In the genomic region with DNA sequence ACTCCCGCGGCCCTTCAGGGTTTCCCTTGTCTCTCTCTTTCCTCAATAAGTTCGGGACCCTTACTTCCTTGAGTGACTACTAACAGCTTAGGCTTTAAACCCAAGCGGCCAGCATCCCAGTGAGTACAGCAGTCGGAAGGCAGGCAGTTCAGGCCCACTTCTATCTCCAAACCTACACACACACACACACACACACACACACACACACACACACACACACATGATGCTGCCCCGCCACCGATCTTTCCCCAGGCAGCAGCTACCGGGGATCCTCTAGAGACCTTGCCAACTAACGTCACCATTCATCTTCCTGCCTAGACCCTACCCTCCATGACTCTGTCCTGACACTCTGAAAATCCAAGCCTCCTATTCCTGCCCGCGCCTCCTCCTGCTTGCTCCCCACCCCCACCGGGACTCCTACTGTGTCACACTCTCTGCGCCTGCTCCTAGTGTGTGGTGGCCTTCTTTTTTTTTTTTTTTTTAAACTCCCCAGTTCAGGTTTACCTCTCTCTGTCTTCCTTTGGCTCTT, we compare ENCODE assay signal across 8 mouse cellular contexts. TPM values are rescaled to one million over a fixed set of nuclear protein-coding genes. Genes with fewer than 3 reads are reported as not detected.
DNase-seq lines count a peak whose midpoint lies in the region; ATAC-seq and TF ChIP-seq lines count a peak whose summit lies in the region.

No protein-coding gene starts in this region.

- TF ChIP-seq POLR2A in spleen, adult 2 months (IDR thresholded peaks at IDR 0.05; ENCODE audit: low read depth, low read length), result no peak

- no peaks in the 10 kb centered on the region for H3K9me3 ChIP-seq in intestine, embryonic 16.5 days (ENCODE audit: control insufficient read depth, low read length)
- no peaks in the 10 kb centered on the region for H3K9me3 ChIP-seq in liver, embryonic 13.5 days (replicated peaks)
- H3K9me3 ChIP-seq in neural tube, embryonic 12.5 days, result no peaks in the 10 kb centered on the region

- H3K9ac ChIP-seq in intestine, embryonic 16.5 days (ENCODE audit: low read depth, low read length), result peak overlapping the region; percentile 94
- peak overlapping the region; percentile 93 for H3K9ac ChIP-seq in liver, embryonic 13.5 days
- H3K9ac ChIP-seq in neural tube, embryonic 12.5 days, result peak overlapping the region; percentile 79

- DNase-seq in spleen, adult 2 months (ENCODE audit: low read depth in 1 of 2, low spot score in 2 of 2), result peak in 1 of 2 experiments; percentile 18
- no peak for DNase-seq in spleen, postnatal 36 days (ENCODE audit: low spot score in 2 of 2)
- peak; percentile 62 to 64 for DNase-seq in cerebellum, adult 18-20 months
- peak; percentile 78 for DNase-seq in gastrocnemius, adult 2 months
- peak; percentile 48 for DNase-seq in liver, embryonic 13.5 days

- peak overlapping the region; percentile 78 for H3K4me3 ChIP-seq in spleen, adult 2 months (ENCODE audit: extremely low read depth, insufficient read depth, insufficient read length)
- H3K4me3 ChIP-seq in gastrocnemius, adult 2 months, result peak overlapping the region; percentile 91
- peak overlapping the region; percentile 82 for H3K4me3 ChIP-seq in intestine, embryonic 16.5 days (ENCODE audit: low read length)
- peak overlapping the region; percentile 87 for H3K4me3 ChIP-seq in liver, embryonic 13.5 days (replicated peaks)
- peak overlapping the region; percentile 77 for H3K4me3 ChIP-seq in neural tube, embryonic 12.5 days

- H3K27ac ChIP-seq in spleen, adult 2 months (ENCODE audit: insufficient read depth, low read length), result peak overlapping the region; percentile 93
- peak overlapping the region; percentile 98 for H3K27ac ChIP-seq in gastrocnemius, adult 2 months
- H3K27ac ChIP-seq in intestine, embryonic 16.5 days (ENCODE audit: low read length), result peak overlapping the region; percentile 99
- peak overlapping the region; percentile 93 for H3K27ac ChIP-seq in liver, embryonic 13.5 days
- no peak overlapping the region for H3K27ac ChIP-seq in neural tube, embryonic 12.5 days

- peak overlapping the region; percentile 63 for H3K4me2 ChIP-seq in intestine, embryonic 16.5 days (ENCODE audit: low read depth, low read length)
- H3K4me2 ChIP-seq in liver, embryonic 13.5 days, result peak overlapping the region; percentile 81
- peak overlapping the region; percentile 63 for H3K4me2 ChIP-seq in neural tube, embryonic 12.5 days (replicated peaks)

- peaks cover 9% of the 10 kb centered on the region for H3K4me1 ChIP-seq in spleen, adult 2 months (ENCODE audit: control insufficient read depth, insufficient read depth, insufficient read length)
- H3K4me1 ChIP-seq in intestine, embryonic 16.5 days (ENCODE audit: control insufficient read depth, insufficient read depth, low read length), result peaks cover 36% of the 10 kb centered on the region
- H3K4me1 ChIP-seq in liver, embryonic 13.5 days (replicated peaks), result peaks cover 83% of the 10 kb centered on the region
- H3K4me1 ChIP-seq in neural tube, embryonic 12.5 days, result peaks cover 24% of the 10 kb centered on the region

- peaks cover 7% of the 10 kb centered on the region for H3K36me3 ChIP-seq in spleen, adult 2 months (ENCODE audit: control insufficient read depth, insufficient read depth, low read length)
- 0 out of 2 replicates have a peak, but pooled peaks cover 3% of the 10 kb centered on the region for H3K36me3 ChIP-seq in intestine, embryonic 16.5 days (ENCODE audit: control insufficient read depth, insufficient read depth, low read length)
- peaks cover 15% of the 10 kb centered on the region for H3K36me3 ChIP-seq in liver, embryonic 13.5 days
- H3K36me3 ChIP-seq in neural tube, embryonic 12.5 days, result no peaks in the 10 kb centered on the region

- ATAC-seq in intestine, embryonic 16.5 days, result no peak
- no peak for ATAC-seq in liver, embryonic 13.5 days (ENCODE audit: low read depth)
- ATAC-seq in neural tube, embryonic 12.5 days (ENCODE audit: low FRiP score, low read depth), result peak; percentile 2; the same call in 1 of the 2 replicates
- ATAC-seq in monocyte, adult 5-6 weeks (replicated peaks; ENCODE audit: insufficient number of reproducible peaks, low FRiP score, low TSS enrichment, poor library complexity, severe bottlenecking), result no peak

- intact Hi-C loops in gastrocnemius, adult 2 months (cut with DNase I), result no loop called here

- no peak for TF ChIP-seq CTCF in spleen, adult 2 months (IDR thresholded peaks at IDR 0.05; ENCODE audit: extremely low read depth, insufficient read depth, insufficient read length, insufficient replicate concordance)
- TF ChIP-seq CTCF in gastrocnemius, adult 2 months (IDR thresholded peaks at IDR 0.05), result no peak

- WGBS in spleen, adult 2 months, result 9% methylated on average over 13 of the region's 13 CpGs
- WGBS in intestine, embryonic 16.5 days, result 2% methylated on average over 13 of the region's 13 CpGs
- 2% methylated on average over 13 of the region's 13 CpGs for WGBS in liver, embryonic 13.5 days (ENCODE audit: insufficient replicate concordance)
- under 1% methylated on average over 13 of the region's 13 CpGs for WGBS in neural tube, embryonic 12.5 days

- no peaks in the 10 kb centered on the region for H3K27me3 ChIP-seq in spleen, adult 2 months (ENCODE audit: control insufficient read depth, insufficient read depth, low read length)
- no peaks in the 10 kb centered on the region for H3K27me3 ChIP-seq in intestine, embryonic 16.5 days (replicated peaks; ENCODE audit: control insufficient read depth, insufficient read depth, low read length)
- no peaks in the 10 kb centered on the region for H3K27me3 ChIP-seq in liver, embryonic 13.5 days
- no peaks in the 10 kb centered on the region for H3K27me3 ChIP-seq in neural tube, embryonic 12.5 days (replicated peaks)

RNA-seq across cellular contexts. Expression of a gene that starts 1.1 kb away (rescaled TPM):
- polyA plus RNA-seq in spleen, adult 2 months (2012; rRNA removed), result 21.9 and 33.0 TPM in 2 replicates
- 1 to 10 TPM; 5.5 to 9.1 TPM for total RNA-seq in gastrocnemius, adult 2 months (2021)
- polyA plus RNA-seq in intestine, embryonic 16.5 days (2015; fragmentation: Nextera tagmentation; extraction: Ambion mirVana), result 40.9 and 43.4 TPM in 2 replicates
- 20.7 and 21.7 TPM in 2 replicates for polyA plus RNA-seq in liver, embryonic 13.5 days (2015; fragmentation: Nextera tagmentation; extraction: Ambion mirVana)
- polyA plus RNA-seq in neural tube, embryonic 12.5 days (2016; fragmentation: Nextera tagmentation; extraction: Ambion mirVana), result 14.6 and 14.8 TPM in 2 replicates
- total RNA-seq in monocyte, adult 5-6 weeks (2017), result 14.4 to 44.5 TPM (median 30.3 TPM) in 3 replicates

RNA-seq across cellular contexts. Expression of a gene that starts 11.3 kb away (rescaled TPM):
- 0.68 and 0.72 TPM in 2 replicates for polyA plus RNA-seq in spleen, adult 2 months (2012; rRNA removed)
- 1 to 10 TPM; 3.1 to 4.1 TPM for total RNA-seq in gastrocnemius, adult 2 months (2021)
- polyA plus RNA-seq in intestine, embryonic 16.5 days (2015; fragmentation: Nextera tagmentation; extraction: Ambion mirVana), result 2.2 and 2.6 TPM in 2 replicates
- 0.78 and 0.88 TPM in 2 replicates for polyA plus RNA-seq in liver, embryonic 13.5 days (2015; fragmentation: Nextera tagmentation; extraction: Ambion mirVana)
- polyA plus RNA-seq in neural tube, embryonic 12.5 days (2016; fragmentation: Nextera tagmentation; extraction: Ambion mirVana), result 2.2 and 2.8 TPM in 2 replicates
- 0.19 to 0.53 TPM (median 0.38 TPM) in 3 replicates for total RNA-seq in monocyte, adult 5-6 weeks (2017)

RNA-seq across cellular contexts. Expression of a gene that starts 14.2 kb away (rescaled TPM):
- polyA plus RNA-seq in spleen, adult 2 months (2012; rRNA removed), result 13.9 and 16.0 TPM in 2 replicates
- total RNA-seq in gastrocnemius, adult 2 months (2021), result 1 to 10 TPM; 3.3 to 7.1 TPM
- polyA plus RNA-seq in intestine, embryonic 16.5 days (2015; fragmentation: Nextera tagmentation; extraction: Ambion mirVana), result 27.4 and 28.6 TPM in 2 replicates
- 31.4 and 31.7 TPM in 2 replicates for polyA plus RNA-seq in liver, embryonic 13.5 days (2015; fragmentation: Nextera tagmentation; extraction: Ambion mirVana)
- polyA plus RNA-seq in neural tube, embryonic 12.5 days (2016; fragmentation: Nextera tagmentation; extraction: Ambion mirVana), result 20.5 and 22.2 TPM in 2 replicates
- 14.3 to 26.8 TPM (median 14.9 TPM) in 3 replicates for total RNA-seq in monocyte, adult 5-6 weeks (2017)

RNA-seq across cellular contexts. Expression of a gene that starts 35.3 kb away (rescaled TPM):
- 0.28 and 0.47 TPM in 2 replicates for polyA plus RNA-seq in spleen, adult 2 months (2012; rRNA removed)
- total RNA-seq in gastrocnemius, adult 2 months (2021), result under 1 TPM in 1 of 2 experiments, not detected in 1; 0.13 TPM
- polyA plus RNA-seq in intestine, embryonic 16.5 days (2015; fragmentation: Nextera tagmentation; extraction: Ambion mirVana), result 0.26 and 0.49 TPM in 2 replicates
- polyA plus RNA-seq in liver, embryonic 13.5 days (2015; fragmentation: Nextera tagmentation; extraction: Ambion mirVana), result 0.08 and 0.12 TPM in 2 replicates
- 0.44 and 0.54 TPM in 2 replicates for polyA plus RNA-seq in neural tube, embryonic 12.5 days (2016; fragmentation: Nextera tagmentation; extraction: Ambion mirVana)
- total RNA-seq in monocyte, adult 5-6 weeks (2017), result not detected in 3 replicates

RNA-seq across cellular contexts. Expression of a gene that starts 40.0 kb away (rescaled TPM):
- 280 and 330 TPM in 2 replicates for polyA plus RNA-seq in spleen, adult 2 months (2012; rRNA removed)
- total RNA-seq in gastrocnemius, adult 2 months (2021), result 10 to 100 TPM in 1 of 2 experiments, 1 to 10 TPM in 1; 8.9 to 15.8 TPM
- 75.6 and 89.7 TPM in 2 replicates for polyA plus RNA-seq in intestine, embryonic 16.5 days (2015; fragmentation: Nextera tagmentation; extraction: Ambion mirVana)
- polyA plus RNA-seq in liver, embryonic 13.5 days (2015; fragmentation: Nextera tagmentation; extraction: Ambion mirVana), result 831 and 956 TPM in 2 replicates
- polyA plus RNA-seq in neural tube, embryonic 12.5 days (2016; fragmentation: Nextera tagmentation; extraction: Ambion mirVana), result 21.6 and 23.0 TPM in 2 replicates
- 20.7 to 49.1 TPM (median 37.2 TPM) in 3 replicates for total RNA-seq in monocyte, adult 5-6 weeks (2017)

Comparison
In these comparisons a context has a peak if more than half of its experiments do, and no peak if none do; other contexts are left out.
1. DNase-seq: peak in cerebellum, adult 18-20 months (2 of 2), gastrocnemius, adult 2 months (single experiment) and liver, embryonic 13.5 days (single experiment); none in spleen, postnatal 36 days (0 of 2).
2. Peak in every context shown above with its lines, with median percentiles within 50 percentile points of each other: H3K4me3 ChIP-seq, H3K4me2 ChIP-seq and H3K9ac ChIP-seq.